Mouse (Mus musculus): ENCODE data around the gene Arr3. TPM values are rescaled to one million over a fixed set of nuclear protein-coding genes. Genes with fewer than 3 reads are reported as not detected.
A peak's percentile ranks its signal among the peaks of the same experiment; 100 is the strongest.

The Arr3 gene
- polyA plus RNA-seq (2015; fragmentation: Nextera tagmentation; extraction: Ambion mirVana), result not detected in 2 replicates

- no peaks in the 10 kb centered on the region for H3K9me3 ChIP-seq
- ATAC-seq (replicated peaks), result no peak
- H3K4me2 ChIP-seq, result no peak within 1 kb of the TSS
- no peaks in the 10 kb centered on the region; the same call in 1 of the 2 replicates for H3K27me3 ChIP-seq (replicated peaks)
- no peak within 1 kb of the TSS for H3K9ac ChIP-seq
- H3K4me3 ChIP-seq, result no peak within 1 kb of the TSS
- 56% methylated on average over 1 of the region's 1 CpGs for WGBS
- no peaks in the 10 kb centered on the region for H3K4me1 ChIP-seq
- H3K27ac ChIP-seq, result no peak within 1 kb of the TSS
- H3K36me3 ChIP-seq (replicated peaks), result no peaks in the 10 kb centered on the region
Observed at GRCm38 (mm10) chrX:100605314-100605713, at the start of gene Arr3. Gene Arr3 (plus strand): TSS chrX:100605497.

- no peak overlapping the region for H3K9ac ChIP-seq
- H3K9me3 ChIP-seq, result no peaks in the 10 kb centered on the region
- H3K27ac ChIP-seq, result no peak overlapping the region
- H3K36me3 ChIP-seq (replicated peaks), result no peaks in the 10 kb centered on the region
- 90% methylated on average over 3 of the region's 3 CpGs for WGBS
- H3K4me1 ChIP-seq, result no peaks in the 10 kb centered on the region
- no peaks in the 10 kb centered on the region for H3K27me3 ChIP-seq (replicated peaks)
- no peak overlapping the region for H3K4me3 ChIP-seq
- H3K4me2 ChIP-seq, result no peak overlapping the region
- ATAC-seq (replicated peaks), result no peak
Observed at GRCm38 (mm10) chrX:100556026-100556425, 49.3 kb upstream of the Arr3 start.

- 84% methylated on average over 3 of the region's 3 CpGs for WGBS
- ATAC-seq (replicated peaks), result no peak
- no peak overlapping the region for H3K27ac ChIP-seq
- H3K27me3 ChIP-seq (replicated peaks), result no peaks in the 10 kb centered on the region
- H3K4me1 ChIP-seq, result no peaks in the 10 kb centered on the region
- H3K4me2 ChIP-seq, result no peak overlapping the region
- no peak overlapping the region for H3K4me3 ChIP-seq
- no peak overlapping the region for H3K9ac ChIP-seq
- H3K9me3 ChIP-seq, result no peaks in the 10 kb centered on the region
- no peaks in the 10 kb centered on the region for H3K36me3 ChIP-seq (replicated peaks)
Observed at GRCm38 (mm10) chrX:100565696-100566095, 39.6 kb upstream of the Arr3 start.

- H3K9me3 ChIP-seq, result no peaks in the 10 kb centered on the region
- 86% methylated on average over 1 of the region's 1 CpGs for WGBS
- no peak for ATAC-seq (replicated peaks)
- no peaks in the 10 kb centered on the region for H3K36me3 ChIP-seq (replicated peaks)
- H3K4me2 ChIP-seq, result no peak within 1 kb of the TSS
- H3K27ac ChIP-seq, result no peak within 1 kb of the TSS
- no peaks in the 10 kb centered on the region for H3K27me3 ChIP-seq (replicated peaks)
- no peaks in the 10 kb centered on the region for H3K4me1 ChIP-seq
- no peak within 1 kb of the TSS for H3K9ac ChIP-seq
- H3K4me3 ChIP-seq, result no peak within 1 kb of the TSS
Observed at GRCm38 (mm10) chrX:100571951-100572350, 33.3 kb upstream of the Arr3 start, which contains the start of gene Awat1. Gene Awat1 (plus strand): TSS chrX:100572251.

GRCm38 (mm10) chrX:100594791-100595190 is 10.5 kb upstream of the Arr3 start, which contains the start of gene P2ry4:
Gene P2ry4 (minus strand): TSS chrX:100594869.
- H3K4me3 ChIP-seq, result no peak within 1 kb of the TSS
- H3K27me3 ChIP-seq (replicated peaks), result peaks cover 15% of the 10 kb centered on the region
- no peak within 1 kb of the TSS for H3K4me2 ChIP-seq
- H3K9me3 ChIP-seq, result no peaks in the 10 kb centered on the region
- H3K27ac ChIP-seq, result no peak within 1 kb of the TSS
- no peaks in the 10 kb centered on the region for H3K4me1 ChIP-seq
- no peaks in the 10 kb centered on the region for H3K36me3 ChIP-seq (replicated peaks)
- no peak within 1 kb of the TSS for H3K9ac ChIP-seq
- 61% methylated on average over 4 of the region's 4 CpGs for whole genome bisulfite sequencing
- no peak for ATAC-seq (replicated peaks)

- Histone ChIP-seq H3K36me3 (replicated peaks) (no peaks in the 10 kb centered on the region), H3K4me1 (no peaks in the 10 kb centered on the region), H3K4me3 (no peak overlapping the region), H3K27ac (no peak overlapping the region), H3K9ac (no peak overlapping the region), H3K4me2 (no peak overlapping the region), H3K9me3 (no peaks in the 10 kb centered on the region), H3K27me3 (replicated peaks) (peaks cover 15% of the 10 kb centered on the region)
- 29% methylated on average over 5 of the region's 5 CpGs for WGBS
- no peak for ATAC-seq (replicated peaks)
Observed at GRCm38 (mm10) chrX:100597439-100597838, 7.9 kb upstream of the Arr3 start.

GRCm38 (mm10) chrX:100599755-100600154 is 5.5 kb upstream of the Arr3 start:
- Histone ChIP-seq H3K36me3 (replicated peaks) (no peaks in the 10 kb centered on the region), H3K9ac (no peak overlapping the region), H3K4me2 (no peak overlapping the region), H3K27ac (no peak overlapping the region), H3K9me3 (no peaks in the 10 kb centered on the region), H3K27me3 (replicated peaks) (peaks cover 13% of the 10 kb centered on the region; the same call in 1 of the 2 replicates), H3K4me1 (no peaks in the 10 kb centered on the region), H3K4me3 (no peak overlapping the region)
- 68% methylated on average over 4 of the region's 4 CpGs for WGBS
- ATAC-seq (replicated peaks), result no peak

GRCm38 (mm10) chrX:100618488-100618887 is 13.2 kb downstream of the Arr3 start:
- Histone ChIP-seq H3K27me3 (replicated peaks) (peaks cover 9% of the 10 kb centered on the region), H3K4me2 (no peak overlapping the region), H3K4me3 (no peak overlapping the region), H3K36me3 (replicated peaks) (no peaks in the 10 kb centered on the region), H3K27ac (no peak overlapping the region), H3K4me1 (no peaks in the 10 kb centered on the region), H3K9ac (no peak overlapping the region), H3K9me3 (no peaks in the 10 kb centered on the region)
- no peak for ATAC-seq (replicated peaks)
- 69% methylated on average over 3 of the region's 3 CpGs for WGBS

GRCm38 (mm10) chrX:100621366-100621765 is 16.1 kb downstream of the Arr3 start:
- H3K36me3 ChIP-seq (replicated peaks), result no peaks in the 10 kb centered on the region
- WGBS, result 67% methylated on average over 2 of the region's 2 CpGs
- no peak overlapping the region for H3K9ac ChIP-seq
- H3K9me3 ChIP-seq, result no peaks in the 10 kb centered on the region
- ATAC-seq (replicated peaks), result no peak
- H3K4me2 ChIP-seq, result no peak overlapping the region
- H3K27me3 ChIP-seq (replicated peaks), result peaks cover 8% of the 10 kb centered on the region
- H3K4me1 ChIP-seq, result peaks cover 10% of the 10 kb centered on the region
- no peak overlapping the region for H3K27ac ChIP-seq
- no peak overlapping the region for H3K4me3 ChIP-seq

- Histone ChIP-seq H3K27me3 (replicated peaks) (no peaks in the 10 kb centered on the region), H3K36me3 (replicated peaks) (no peaks in the 10 kb centered on the region), H3K4me1 (peaks cover 13% of the 10 kb centered on the region), H3K9ac (no peak overlapping the region), H3K9me3 (no peaks in the 10 kb centered on the region), H3K27ac (no peak overlapping the region), H3K4me2 (0 out of 2 replicates have a peak overlapping the region, but pooled peaks have one; percentile 48), H3K4me3 (no peak overlapping the region)
- ATAC-seq (replicated peaks), result no peak
- 89% methylated on average over 4 of the region's 4 CpGs for WGBS
Observed at GRCm38 (mm10) chrX:100624242-100624641, 18.9 kb downstream of the Arr3 start.

GRCm38 (mm10) chrX:100625146-100625545 is 19.8 kb downstream of the Arr3 start:
- Histone ChIP-seq H3K36me3 (replicated peaks) (no peaks in the 10 kb centered on the region), H3K9me3 (no peaks in the 10 kb centered on the region), H3K27me3 (replicated peaks) (no peaks in the 10 kb centered on the region), H3K4me2 (peak overlapping the region; percentile 48), H3K4me1 (peaks cover 13% of the 10 kb centered on the region), H3K9ac (peak overlapping the region; percentile 17; the same call in 1 of the 2 replicates), H3K27ac (peak overlapping the region; percentile 47; the same call in 1 of the 2 replicates), H3K4me3 (peak overlapping the region; percentile 48)
- ATAC-seq (replicated peaks), result peak; percentile 9; the same call in 1 of the 2 replicates
- 36% methylated on average over 7 of the region's 7 CpGs for WGBS

- ATAC-seq (replicated peaks), result no peak
- peak within 1 kb of the TSS; percentile 45; the same call in 1 of the 2 replicates for H3K9ac ChIP-seq
- H3K9me3 ChIP-seq, result no peaks in the 10 kb centered on the region
- H3K27me3 ChIP-seq (replicated peaks), result no peaks in the 10 kb centered on the region
- no peaks in the 10 kb centered on the region for H3K36me3 ChIP-seq (replicated peaks)
- H3K4me3 ChIP-seq, result peak within 1 kb of the TSS; percentile 48
- H3K4me1 ChIP-seq, result peaks cover 13% of the 10 kb centered on the region
- peak within 1 kb of the TSS; percentile 47; the same call in 1 of the 2 replicates for H3K27ac ChIP-seq
- peak within 1 kb of the TSS; percentile 82 for H3K4me2 ChIP-seq
- 33% methylated on average over 3 of the region's 3 CpGs for WGBS
Observed at GRCm38 (mm10) chrX:100625546-100625801, 20.2 kb downstream of the Arr3 start, which contains the start of gene Kif4. Gene Kif4 (plus strand): TSS chrX:100625737.

All from midbrain, embryonic 15.5 days (tissue).